Mouse (Mus musculus): ENCODE data around the gene F13a1. TPM values are rescaled to one million over a fixed set of nuclear protein-coding genes. Genes with fewer than 3 reads are reported as not detected.

F13a1 gene
- polyA plus RNA-seq, 1 experiment = not detected

GRCm38 (mm10) chr13:36988392-36988791, 61.7 kb downstream of the F13a1 start:
- H3K9me3 ChIP-seq (replicated peaks; ENCODE audit: control insufficient read depth, insufficient read depth, low read length, poor library complexity, severe bottlenecking) = no peaks in the 10 kb centered on the region
- no peak overlapping the region for H3K9ac ChIP-seq (ENCODE audit: low read depth, poor library complexity, severe bottlenecking)
- H3K4me3 ChIP-seq (ENCODE audit: low read depth, low read length) = no peak overlapping the region
- H3K27me3 ChIP-seq (ENCODE audit: control insufficient read depth, insufficient read depth, low read length, poor library complexity, severe bottlenecking) = no peaks in the 10 kb centered on the region
- no peak for TF ChIP-seq EP300 (IDR thresholded peaks at IDR 0.05; ENCODE audit: insufficient read depth, low read depth, low read length)
- no peak for TF ChIP-seq CTCF (IDR thresholded peaks at IDR 0.05; ENCODE audit: low read depth, low read length)
- no peak for TF ChIP-seq POLR2A (IDR thresholded peaks at IDR 0.05; ENCODE audit: insufficient read depth, low read length)
- no peak overlapping the region for H3K27ac ChIP-seq (ENCODE audit: insufficient read depth, low read length)
- no peaks in the 10 kb centered on the region for H3K4me1 ChIP-seq (ENCODE audit: control insufficient read depth, insufficient read depth, low read length)
- no peaks in the 10 kb centered on the region for H3K36me3 ChIP-seq (ENCODE audit: control insufficient read depth, insufficient read depth, low read length, poor library complexity, severe bottlenecking)

GRCm38 (mm10) chr13:36973016-36973415, 77.0 kb downstream of the F13a1 start:
- Histone ChIP-seq H3K27me3 (ENCODE audit: control insufficient read depth, insufficient read depth, low read length, poor library complexity, severe bottlenecking) (no peaks in the 10 kb centered on the region), H3K27ac (ENCODE audit: insufficient read depth, low read length) (no peak overlapping the region), H3K4me1 (ENCODE audit: control insufficient read depth, insufficient read depth, low read length) (no peaks in the 10 kb centered on the region), H3K9me3 (replicated peaks; ENCODE audit: control insufficient read depth, insufficient read depth, low read length, poor library complexity, severe bottlenecking) (no peaks in the 10 kb centered on the region), H3K36me3 (ENCODE audit: control insufficient read depth, insufficient read depth, low read length, poor library complexity, severe bottlenecking) (no peaks in the 10 kb centered on the region), H3K4me3 (ENCODE audit: low read depth, low read length) (no peak overlapping the region), H3K9ac (ENCODE audit: low read depth, poor library complexity, severe bottlenecking) (no peak overlapping the region)
- TF ChIP-seq POLR2A (IDR thresholded peaks at IDR 0.05; ENCODE audit: insufficient read depth, low read length) = no peak

GRCm38 (mm10) chr13:36972226-36972625, 77.8 kb downstream of the F13a1 start:
- H3K9me3 ChIP-seq (replicated peaks; ENCODE audit: control insufficient read depth, insufficient read depth, low read length, poor library complexity, severe bottlenecking) = no peaks in the 10 kb centered on the region
- H3K4me3 ChIP-seq (ENCODE audit: low read depth, low read length) = no peak overlapping the region
- H3K4me1 ChIP-seq (ENCODE audit: control insufficient read depth, insufficient read depth, low read length) = no peaks in the 10 kb centered on the region
- no peaks in the 10 kb centered on the region for H3K36me3 ChIP-seq (ENCODE audit: control insufficient read depth, insufficient read depth, low read length, poor library complexity, severe bottlenecking)
- TF ChIP-seq CTCF (IDR thresholded peaks at IDR 0.05; ENCODE audit: low read depth, low read length) = no peak
- H3K27ac ChIP-seq (ENCODE audit: insufficient read depth, low read length) = no peak overlapping the region
- H3K9ac ChIP-seq (ENCODE audit: low read depth, poor library complexity, severe bottlenecking) = no peak overlapping the region
- no peaks in the 10 kb centered on the region for H3K27me3 ChIP-seq (ENCODE audit: control insufficient read depth, insufficient read depth, low read length, poor library complexity, severe bottlenecking)

GRCm38 (mm10) chr13:36962926-36963325, 87.1 kb downstream of the F13a1 start:
- H3K9me3 ChIP-seq (replicated peaks; ENCODE audit: control insufficient read depth, insufficient read depth, low read length, poor library complexity, severe bottlenecking) = no peaks in the 10 kb centered on the region
- no peaks in the 10 kb centered on the region for H3K4me1 ChIP-seq (ENCODE audit: control insufficient read depth, insufficient read depth, low read length)
- no peak overlapping the region for H3K27ac ChIP-seq (ENCODE audit: insufficient read depth, low read length)
- H3K4me3 ChIP-seq (ENCODE audit: low read depth, low read length) = no peak overlapping the region
- TF ChIP-seq EP300 (IDR thresholded peaks at IDR 0.05; ENCODE audit: insufficient read depth, low read depth, low read length) (no peak), POLR2A (IDR thresholded peaks at IDR 0.05; ENCODE audit: insufficient read depth, low read length) (no peak), CTCF (IDR thresholded peaks at IDR 0.05; ENCODE audit: low read depth, low read length) (no peak)
- H3K36me3 ChIP-seq (ENCODE audit: control insufficient read depth, insufficient read depth, low read length, poor library complexity, severe bottlenecking) = no peaks in the 10 kb centered on the region
- no peaks in the 10 kb centered on the region for H3K27me3 ChIP-seq (ENCODE audit: control insufficient read depth, insufficient read depth, low read length, poor library complexity, severe bottlenecking)
- H3K9ac ChIP-seq (ENCODE audit: low read depth, poor library complexity, severe bottlenecking) = no peak overlapping the region

- Histone ChIP-seq H3K27me3 (ENCODE audit: control insufficient read depth, insufficient read depth, low read length, poor library complexity, severe bottlenecking) (no peaks in the 10 kb centered on the region), H3K4me3 (ENCODE audit: low read depth, low read length) (no peak overlapping the region), H3K4me1 (ENCODE audit: control insufficient read depth, insufficient read depth, low read length) (no peaks in the 10 kb centered on the region), H3K9me3 (replicated peaks; ENCODE audit: control insufficient read depth, insufficient read depth, low read length, poor library complexity, severe bottlenecking) (no peaks in the 10 kb centered on the region), H3K9ac (ENCODE audit: low read depth, poor library complexity, severe bottlenecking) (no peak overlapping the region), H3K36me3 (ENCODE audit: control insufficient read depth, insufficient read depth, low read length, poor library complexity, severe bottlenecking) (no peaks in the 10 kb centered on the region), H3K27ac (ENCODE audit: insufficient read depth, low read length) (no peak overlapping the region)
- TF ChIP-seq CTCF (IDR thresholded peaks at IDR 0.05; ENCODE audit: low read depth, low read length) (no peak), EP300 (IDR thresholded peaks at IDR 0.05; ENCODE audit: insufficient read depth, low read depth, low read length) (no peak), POLR2A (IDR thresholded peaks at IDR 0.05; ENCODE audit: insufficient read depth, low read length) (no peak)
Measured at GRCm38 (mm10) chr13:36958996-36959395, 91.0 kb downstream of the F13a1 start.

GRCm38 (mm10) chr13:36954937-36955336, 95.1 kb downstream of the F13a1 start:
- Histone ChIP-seq H3K9me3 (replicated peaks; ENCODE audit: control insufficient read depth, insufficient read depth, low read length, poor library complexity, severe bottlenecking) (0 out of 2 replicates have a peak, but pooled peaks cover 2% of the 10 kb centered on the region), H3K9ac (ENCODE audit: low read depth, poor library complexity, severe bottlenecking) (no peak overlapping the region), H3K36me3 (ENCODE audit: control insufficient read depth, insufficient read depth, low read length, poor library complexity, severe bottlenecking) (no peaks in the 10 kb centered on the region), H3K4me3 (ENCODE audit: low read depth, low read length) (no peak overlapping the region), H3K4me1 (ENCODE audit: control insufficient read depth, insufficient read depth, low read length) (no peaks in the 10 kb centered on the region), H3K27me3 (ENCODE audit: control insufficient read depth, insufficient read depth, low read length, poor library complexity, severe bottlenecking) (no peaks in the 10 kb centered on the region), H3K27ac (ENCODE audit: insufficient read depth, low read length) (no peak overlapping the region)
- TF ChIP-seq CTCF (IDR thresholded peaks at IDR 0.05; ENCODE audit: low read depth, low read length) = no peak
- TF ChIP-seq EP300 (IDR thresholded peaks at IDR 0.05; ENCODE audit: insufficient read depth, low read depth, low read length) = no peak
- no peak for TF ChIP-seq POLR2A (IDR thresholded peaks at IDR 0.05; ENCODE audit: insufficient read depth, low read length)

All from ES-Bruce4 (cell line).